Mouse (Mus musculus) neural tube, embryonic 11.5 days (tissue): ENCODE measurements at regions not wholly inside any gene's neighbourhood (a gene's known extent, or its start where the extent isn't known, plus 50 kb on each side); places are given as distances from the start of the nearest gene placed in this dataset.

Experiments used
- ATAC-seq: fragments of 200-750 bp; cut with Nextera tagmentation; 2 replicates; pipeline ENCODE4 v1.8.0; 2017; ENCODE audit warnings: moderate number of reproducible peaks, mild to moderate bottlenecking, moderate TSS enrichment, moderate library complexity; ENCODE audit not compliant: insufficient read depth, low FRiP score, low TSS enrichment
- DNase-seq: peaks from one replicate; pipeline ENCODE4 v3.0.0-alpha.2; 2015; ENCODE audit warnings: low spot score
- H3K27ac ChIP-seq: fragments of 300-500 bp; sonication (generic); 2 replicates; pipeline ENCODE4 v1.5.1; 2014; ENCODE audit warnings: low read depth, mild to moderate bottlenecking, low read length
- H3K27me3 ChIP-seq: fragments of 300-500 bp; sonication (generic); 2 replicates; pipeline ENCODE4 v1.6.1; 2014; ENCODE audit warnings: mild to moderate bottlenecking, low read length, mixed read lengths; ENCODE audit not compliant: control insufficient read depth, insufficient read depth
- H3K36me3 ChIP-seq: fragments of 300-500 bp; sonication (generic); 2 replicates; pipeline ENCODE4 v1.6.1; 2014; ENCODE audit warnings: mild to moderate bottlenecking, low read length, moderate library complexity, mixed read lengths; ENCODE audit not compliant: control insufficient read depth, insufficient read depth
- H3K4me1 ChIP-seq: fragments of 300-500 bp; sonication (generic); 2 replicates; pipeline ENCODE4 v1.6.1; 2014; ENCODE audit warnings: low read length, mixed read lengths; ENCODE audit not compliant: control insufficient read depth, insufficient read depth
- H3K4me2 ChIP-seq: fragments of 300-500 bp; sonication (generic); 2 replicates; pipeline ENCODE4 v1.6.1; 2014; ENCODE audit warnings: low read depth, mild to moderate bottlenecking, moderate library complexity
- H3K4me3 ChIP-seq: fragments of 300-500 bp; sonication (generic); 2 replicates; pipeline ENCODE4 v1.5.1; 2014; ENCODE audit warnings: low read depth, low read length
- H3K9ac ChIP-seq: fragments of 300-500 bp; sonication (generic); 2 replicates; pipeline ENCODE4 v1.6.1; 2014; ENCODE audit warnings: mild to moderate bottlenecking, low read length
- H3K9me3 ChIP-seq: fragments of 300-500 bp; sonication (generic); 2 replicates; pipeline ENCODE4 v1.6.1; 2016; ENCODE audit warnings: low read length; ENCODE audit not compliant: control insufficient read depth
- WGBS: fragments of 180-500 bp; shearing (Covaris S2); extraction: QIAGEN DNeasy Blood & Tissue Kit; methylation state at CpG from one replicate; pipeline ENCODE4 v1.1.7; 2014; 5-methylcytosine and 5-hydroxymethylcytosine counted together

- H3K27ac ChIP-seq, result no peak overlapping the region
- H3K9me3 ChIP-seq, result no peaks in the 10 kb centered on the region
- ATAC-seq (no peak), DNase-seq (no peak)
- no peaks in the 10 kb centered on the region for H3K4me1 ChIP-seq
- no peak overlapping the region for H3K9ac ChIP-seq
- no peaks in the 10 kb centered on the region for H3K27me3 ChIP-seq
- H3K36me3 ChIP-seq, result no peaks in the 10 kb centered on the region
- no peak overlapping the region for H3K4me3 ChIP-seq
- 90% methylated on average over 1 of the region's 1 CpGs for WGBS
- no peak overlapping the region for H3K4me2 ChIP-seq
Observed at GRCm38 (mm10) chr12:10445738-10446137, 55.2 kb downstream of the Rdh14 start.

- ATAC-seq (no peak), DNase-seq (no peak)
- Histone ChIP-seq H3K36me3 (no peaks in the 10 kb centered on the region), H3K9me3 (no peaks in the 10 kb centered on the region), H3K4me2 (no peak overlapping the region), H3K4me1 (no peaks in the 10 kb centered on the region), H3K27me3 (no peaks in the 10 kb centered on the region), H3K9ac (no peak overlapping the region), H3K4me3 (no peak overlapping the region), H3K27ac (no peak overlapping the region)
- WGBS, result 82% methylated on average over 1 of the region's 1 CpGs
Observed at GRCm38 (mm10) chr12:10457960-10458655, 67.5 kb downstream of the Rdh14 start.

DNA sequence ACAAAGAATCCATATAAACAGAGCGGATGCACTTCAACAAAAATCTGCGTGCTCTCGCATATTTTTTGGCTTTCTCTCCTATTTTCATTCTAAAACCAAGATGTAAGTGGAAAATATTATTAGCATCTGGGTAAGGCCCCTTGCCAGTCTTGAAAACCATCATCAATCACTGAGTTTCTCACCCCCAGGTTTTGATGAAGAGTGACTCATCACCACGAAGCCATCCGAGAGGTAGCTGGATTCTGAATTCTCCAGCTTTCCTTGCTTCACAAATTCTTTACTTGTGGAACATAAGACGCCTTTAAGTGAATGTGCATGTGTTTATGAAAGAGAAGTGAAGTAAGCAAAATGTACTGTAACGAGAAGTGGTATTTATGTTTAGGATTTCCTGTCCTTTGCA, 71.2 kb downstream of the Rdh14 start:
- Histone ChIP-seq H3K4me2 (no peak overlapping the region), H3K4me1 (no peaks in the 10 kb centered on the region), H3K9ac (no peak overlapping the region), H3K4me3 (no peak overlapping the region), H3K9me3 (no peaks in the 10 kb centered on the region), H3K27ac (no peak overlapping the region), H3K27me3 (no peaks in the 10 kb centered on the region), H3K36me3 (no peaks in the 10 kb centered on the region)
- ATAC-seq (no peak), DNase-seq (no peak)
- 87% methylated on average over 7 of the region's 7 CpGs for WGBS

GRCm38 (mm10) chr12:10462956-10463355, 72.4 kb downstream of the Rdh14 start:
- H3K27me3 ChIP-seq, result no peaks in the 10 kb centered on the region
- H3K4me2 ChIP-seq, result no peak overlapping the region
- no peaks in the 10 kb centered on the region for H3K4me1 ChIP-seq
- no peak overlapping the region for H3K27ac ChIP-seq
- DNase-seq (no peak), ATAC-seq (no peak)
- no peak overlapping the region for H3K4me3 ChIP-seq
- no peaks in the 10 kb centered on the region for H3K9me3 ChIP-seq
- no peak overlapping the region for H3K9ac ChIP-seq
- WGBS, result 65% methylated on average over 3 of the region's 3 CpGs
- no peaks in the 10 kb centered on the region for H3K36me3 ChIP-seq

DNA sequence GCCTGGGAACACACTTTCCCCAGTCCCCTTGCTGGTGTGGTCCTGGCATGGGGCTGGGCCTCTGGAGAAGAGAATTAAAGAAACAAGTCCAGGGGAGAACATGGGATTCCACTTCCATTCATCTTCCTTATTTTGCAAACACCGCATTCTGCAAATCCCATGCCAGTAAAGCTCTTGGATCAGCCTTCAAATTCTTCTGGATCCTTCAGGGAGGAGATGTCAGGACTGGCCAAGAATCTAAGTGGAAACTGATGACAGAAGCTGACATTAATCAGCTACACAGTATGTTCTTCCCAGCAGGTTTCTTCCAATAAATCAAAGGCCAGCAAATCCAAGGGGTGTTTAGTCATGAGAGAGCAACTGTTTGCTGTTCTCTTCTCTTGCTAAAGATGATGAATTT, 83.4 kb downstream of the Rdh14 start:
- DNase-seq (no peak), ATAC-seq (no peak)
- 76% methylated on average over 1 of the region's 1 CpGs for WGBS

GRCm38 (mm10) chr12:10480781-10481180, 90.2 kb downstream of the Rdh14 start:
- ATAC-seq, result no peak
- WGBS, result 76% methylated on average over 1 of the region's 1 CpGs
- no peaks in the 10 kb centered on the region for H3K9me3 ChIP-seq

More for the DNA sequence above, 83.4 kb downstream of the Rdh14 start:
- Histone ChIP-seq H3K36me3 (no peaks in the 10 kb centered on the region), H3K4me1 (no peaks in the 10 kb centered on the region), H3K4me2 (no peak overlapping the region), H3K27ac (no peak overlapping the region), H3K9ac (no peak overlapping the region), H3K4me3 (no peak overlapping the region), H3K9me3 (no peaks in the 10 kb centered on the region), H3K27me3 (no peaks in the 10 kb centered on the region)

DNA sequence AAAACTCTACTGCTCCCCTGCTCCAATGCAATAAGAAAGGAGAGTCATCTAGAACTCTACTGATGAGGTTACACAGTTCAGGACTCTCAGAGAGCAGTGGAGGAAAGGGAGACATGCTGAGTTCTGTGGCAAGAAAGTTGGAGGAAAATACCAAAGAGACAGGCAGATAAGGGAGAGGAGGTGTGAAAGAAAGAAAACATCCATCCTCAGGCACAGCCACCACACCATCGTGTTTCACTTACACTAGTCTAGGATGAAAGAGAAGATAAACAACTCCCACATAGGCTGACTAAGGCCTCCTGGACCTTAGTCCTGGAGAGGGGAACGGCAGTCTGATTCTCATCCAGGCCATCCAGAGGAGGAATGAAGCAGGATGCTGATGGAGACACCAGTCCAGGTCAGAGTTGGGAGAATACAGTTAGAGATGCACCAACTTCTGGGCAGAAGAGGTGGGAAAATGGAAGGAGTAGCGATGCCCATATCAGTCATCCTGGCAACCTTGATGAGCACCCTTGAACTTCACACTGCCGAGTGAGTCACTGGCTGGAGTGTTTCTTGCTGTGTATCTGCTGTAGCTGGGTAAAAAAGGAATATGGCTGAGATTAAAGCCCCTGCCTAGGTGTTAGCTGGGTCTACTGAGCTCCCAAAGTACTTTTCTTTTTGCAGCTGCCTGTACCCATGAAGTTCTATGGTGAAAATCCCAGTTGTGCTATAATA, 91.9 kb downstream of the Rdh14 start:
- Histone ChIP-seq H3K4me2 (no peak overlapping the region), H3K4me1 (no peaks in the 10 kb centered on the region), H3K36me3 (no peaks in the 10 kb centered on the region), H3K9me3 (no peaks in the 10 kb centered on the region), H3K27me3 (no peaks in the 10 kb centered on the region), H3K27ac (no peak overlapping the region), H3K9ac (no peak overlapping the region), H3K4me3 (no peak overlapping the region)
- DNase-seq, result no peak
- WGBS, result 84% methylated on average over 4 of the region's 4 CpGs
- ATAC-seq, result no peak

More at GRCm38 (mm10) chr12:10480781-10481180, 90.2 kb downstream of the Rdh14 start:
- no peaks in the 10 kb centered on the region for H3K36me3 ChIP-seq
- H3K4me3 ChIP-seq, result no peak overlapping the region
- no peak overlapping the region for H3K9ac ChIP-seq
- DNase-seq, result no peak
- no peaks in the 10 kb centered on the region for H3K4me1 ChIP-seq
- H3K4me2 ChIP-seq, result no peak overlapping the region
- no peaks in the 10 kb centered on the region for H3K27me3 ChIP-seq
- no peak overlapping the region for H3K27ac ChIP-seq

DNA sequence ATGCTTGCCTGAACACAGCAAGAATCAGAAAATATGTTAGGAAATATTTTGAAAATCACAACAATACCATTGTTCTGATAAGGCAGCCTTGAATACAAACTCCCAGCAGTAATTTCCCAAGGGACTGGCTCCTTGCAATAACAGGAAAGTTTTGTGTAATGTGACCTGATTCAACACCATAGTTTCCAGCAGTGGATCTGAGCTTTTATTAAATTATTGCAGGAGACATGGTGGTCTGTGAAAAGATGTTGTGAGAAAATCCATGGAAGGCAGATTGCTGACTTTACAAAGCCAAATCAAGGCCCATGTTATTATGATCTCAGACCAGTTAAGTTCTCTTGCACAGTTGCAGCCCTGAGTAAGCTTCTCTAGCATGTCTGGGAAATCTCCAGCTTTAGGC, 116.1 kb downstream of the Rdh14 start:
- DNase-seq, result no peak
- Histone ChIP-seq H3K4me1 (no peaks in the 10 kb centered on the region), H3K9me3 (no peaks in the 10 kb centered on the region), H3K27me3 (no peaks in the 10 kb centered on the region), H3K4me2 (no peak overlapping the region), H3K4me3 (no peak overlapping the region), H3K36me3 (no peaks in the 10 kb centered on the region), H3K27ac (no peak overlapping the region), H3K9ac (no peak overlapping the region)
- no peak for ATAC-seq

GRCm38 (mm10) chr12:10513526-10513925, 123.0 kb downstream of the Rdh14 start:
- H3K27ac ChIP-seq, result no peak overlapping the region
- no peak for DNase-seq
- no peaks in the 10 kb centered on the region for H3K27me3 ChIP-seq
- no peak overlapping the region for H3K4me2 ChIP-seq
- 85% methylated on average over 5 of the region's 5 CpGs for WGBS
- no peaks in the 10 kb centered on the region for H3K9me3 ChIP-seq
- no peak overlapping the region for H3K4me3 ChIP-seq
- H3K9ac ChIP-seq, result no peak overlapping the region
- H3K36me3 ChIP-seq, result no peaks in the 10 kb centered on the region
- no peak for ATAC-seq
- H3K4me1 ChIP-seq, result no peaks in the 10 kb centered on the region
